Mouse (Mus musculus): ENCODE measurements around the gene Gab3.

DNA sequence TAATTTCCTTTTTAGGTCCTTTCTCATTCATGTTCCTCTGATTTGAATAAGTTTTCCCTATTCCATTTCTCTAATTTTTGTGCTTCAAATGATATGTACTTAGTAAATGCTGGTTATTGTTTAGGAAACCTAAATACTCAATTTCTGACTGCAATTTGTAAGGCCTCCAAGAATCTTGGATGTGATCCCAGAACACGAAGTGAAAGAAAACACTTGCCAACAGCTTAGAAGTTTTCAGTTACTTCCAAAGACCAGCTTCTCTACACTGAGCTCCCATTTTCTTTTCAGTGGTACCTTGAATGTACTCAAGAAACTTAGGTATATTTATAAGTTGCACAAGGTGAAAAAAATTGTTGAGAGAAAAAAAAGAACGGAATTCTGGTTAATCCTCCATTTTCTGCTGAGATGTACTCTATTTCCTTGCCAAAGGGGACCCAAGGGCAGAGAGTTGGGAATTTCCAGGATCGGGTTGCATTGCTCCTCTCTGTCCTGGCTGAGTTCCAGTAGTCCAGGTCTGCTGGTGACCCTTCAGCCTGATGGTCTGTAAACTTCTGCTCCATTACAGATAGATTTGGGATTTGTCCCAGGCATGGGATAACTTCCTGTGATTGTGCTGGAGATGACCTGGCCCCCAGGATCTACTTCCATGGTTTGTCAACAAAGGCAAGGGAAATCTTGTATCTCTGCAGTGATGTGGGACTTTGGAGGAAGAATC is 38.2 kb downstream of the Gab3 start:
- no peak for TF ChIP-seq CTCF (IDR thresholded peaks at IDR 0.05; ENCODE audit: control insufficient read depth, insufficient read depth, insufficient read length)
- TF ChIP-seq MYOD1 (IDR thresholded peaks at IDR 0.05; ENCODE audit: control insufficient read depth, insufficient read length, low read depth) = no peak
- TF ChIP-seq MAX (IDR thresholded peaks at IDR 0.05) = no peak

All from C2C12 (cell line).